Mouse (Mus musculus) granulocyte monocyte progenitor cell, adult 5-6 weeks (primary cell): Measurements from ENCODE around the gene Pgrmc2. TPM values are rescaled to one million over a fixed set of nuclear protein-coding genes. Genes with fewer than 3 reads are reported as not detected.

Experiments used
- total RNA-seq, 2 experiments: library from RNA; stranded (forward) in 1 of 2; stranded (reverse) in 1 of 2; fragments of 200-712, 200-1000 nt in 1 of 2; fragments of >200 nt in 1 of 2; fragmentation: Nextera tagmentation in 1 of 2; gene quantifications; 2 replicates each; pipeline ENCODE4 v1.2.3; 2014 to 2017

Pgrmc2 gene
- total RNA-seq, 2 experiments from 2014 or later = 18.0 to 31.5 TPM

Other genes starting within 250 kb of the Pgrmc2 start
- 15.3 and 21.9 TPM in 2 replicates for gene Mfsd8, start 236.2 kb downstream of the Pgrmc2 start, total RNA-seq (2014; fragmentation: Nextera tagmentation)
- gene Mfsd8, start 236.2 kb downstream of the Pgrmc2 start, total RNA-seq (2017) = 3.0 and 6.1 TPM in 2 replicates
- 5.7 and 10.3 TPM in 2 replicates for gene Abhd18, start 236.1 kb downstream of the Pgrmc2 start, total RNA-seq (2014; fragmentation: Nextera tagmentation)
- gene Abhd18, start 236.1 kb downstream of the Pgrmc2 start, total RNA-seq (2017) = 4.8 and 9.4 TPM in 2 replicates
- gene 1700034I23Rik, start 180.5 kb downstream of the Pgrmc2 start, total RNA-seq (2014; fragmentation: Nextera tagmentation) = not detected in 2 replicates
- not detected in 2 replicates for gene 1700034I23Rik, start 180.5 kb downstream of the Pgrmc2 start, total RNA-seq (2017)
- 11.6 and 15.9 TPM in 2 replicates for gene Larp1b, start 133.2 kb downstream of the Pgrmc2 start, total RNA-seq (2014; fragmentation: Nextera tagmentation)
- gene Larp1b, start 133.2 kb downstream of the Pgrmc2 start, total RNA-seq (2017) = 23.7 and 33.1 TPM in 2 replicates